Mouse (Mus musculus): Measurements from ENCODE around the gene Kcna7.

The Kcna7 gene

DNA sequence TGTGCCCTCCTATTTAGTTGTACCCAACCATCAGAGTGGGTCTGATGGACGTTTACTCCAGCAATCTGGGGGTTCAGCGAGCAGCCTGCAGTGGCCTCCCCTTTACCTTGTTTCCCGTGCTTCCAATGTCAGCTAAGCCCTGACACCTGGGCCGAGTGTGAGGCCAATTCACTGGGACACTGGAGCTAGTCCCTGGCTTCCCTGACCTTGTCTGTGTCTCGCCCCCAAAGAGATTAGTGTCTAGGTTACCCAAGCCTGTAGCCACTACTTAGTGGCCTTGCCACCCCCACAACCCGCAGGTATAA lies 15.1 kb downstream of the Kcna7 start, which contains the start of gene Lhb:
Gene Lhb, plus strand, starts transcription at position 206 of the 305 bp plus-strand sequence.
- no peak for DNase-seq (ENCODE audit: low spot score)

DNA sequence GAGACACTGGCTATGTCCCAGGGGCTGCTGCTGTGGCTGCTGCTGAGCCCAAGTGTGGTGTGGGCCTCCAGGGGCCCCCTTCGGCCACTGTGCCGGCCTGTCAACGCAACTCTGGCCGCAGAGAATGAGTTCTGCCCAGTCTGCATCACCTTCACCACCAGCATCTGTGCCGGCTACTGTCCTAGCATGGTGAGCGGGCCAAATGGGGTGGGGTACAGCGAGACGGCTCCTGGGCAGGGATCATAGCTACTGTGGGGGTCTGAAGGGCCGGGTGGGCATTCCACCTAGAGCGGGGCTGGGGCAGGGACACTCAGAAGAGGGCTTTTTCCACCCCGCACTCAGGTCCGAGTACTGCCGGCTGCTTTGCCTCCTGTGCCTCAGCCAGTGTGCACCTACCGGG lies 15.7 kb downstream of the Kcna7 start:
- no peak for DNase-seq (ENCODE audit: low spot score)

DNA sequence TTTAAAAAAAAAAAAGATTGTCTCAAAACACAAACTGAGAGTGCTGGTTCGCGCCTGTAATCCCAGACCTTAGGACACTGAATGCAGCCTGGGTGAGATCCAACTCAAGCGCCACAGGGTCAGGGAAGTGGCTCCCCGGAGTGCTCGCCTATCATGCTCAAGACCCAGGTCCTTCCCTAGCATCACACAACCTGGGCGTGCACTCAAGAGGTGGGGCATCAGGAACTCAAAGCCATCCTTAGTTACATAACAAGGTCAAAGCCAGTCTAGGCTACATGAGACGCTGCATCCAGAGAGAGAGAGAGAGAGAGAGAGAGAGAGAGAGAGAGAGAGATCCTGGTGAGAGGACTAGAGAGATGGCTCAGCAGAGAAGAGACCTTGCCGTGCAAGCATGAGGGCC lies 21.1 kb downstream of the Kcna7 start:
- no peak for DNase-seq (ENCODE audit: low spot score)

- DNase-seq (ENCODE audit: low spot score): no peak
These were observed 28.4 kb downstream of the Kcna7 start for GRCm38 (mm10) chr7:45433835-45434202.

- DNase-seq (ENCODE audit: low spot score): peak; percentile 100
These were observed 29.0 kb downstream of the Kcna7 start, which contains the start of gene Gys1 for GRCm38 (mm10) chr7:45434203-45435015. Gene Gys1 (plus strand): TSS chr7:45434844.

DNA sequence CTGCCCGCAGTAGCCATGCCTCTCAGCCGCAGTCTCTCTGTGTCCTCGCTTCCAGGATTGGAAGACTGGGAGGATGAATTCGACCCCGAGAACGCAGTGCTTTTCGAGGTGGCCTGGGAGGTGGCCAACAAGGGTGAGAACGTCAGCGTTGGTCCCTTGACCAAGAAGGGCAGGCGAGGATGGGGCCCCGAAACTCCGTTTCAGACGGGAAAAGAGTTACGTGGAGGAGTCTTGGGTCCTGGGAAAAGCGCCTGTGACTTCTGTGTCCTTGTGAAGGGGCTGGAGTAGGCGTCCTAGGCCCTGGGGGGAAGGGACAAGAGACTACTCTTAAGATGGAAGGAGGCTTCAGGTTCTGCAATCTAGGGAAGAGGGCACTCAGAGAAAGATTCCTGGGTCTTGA lies 29.6 kb downstream of the Kcna7 start:
- no peak for DNase-seq (ENCODE audit: low spot score)

- DNase-seq (ENCODE audit: low spot score): no peak
These were observed 31.0 kb downstream of the Kcna7 start for GRCm38 (mm10) chr7:45436444-45436843.

- DNase-seq (ENCODE audit: low spot score): no peak
These were observed 31.6 kb downstream of the Kcna7 start for GRCm38 (mm10) chr7:45437046-45437445.

GRCm38 (mm10) chr7:45437521-45438276 lies 32.2 kb downstream of the Kcna7 start, which contains the start of gene Ruvbl2:
Gene Ruvbl2 (minus strand): TSS chr7:45438096.
- no peak for DNase-seq (ENCODE audit: low spot score)

DNA sequence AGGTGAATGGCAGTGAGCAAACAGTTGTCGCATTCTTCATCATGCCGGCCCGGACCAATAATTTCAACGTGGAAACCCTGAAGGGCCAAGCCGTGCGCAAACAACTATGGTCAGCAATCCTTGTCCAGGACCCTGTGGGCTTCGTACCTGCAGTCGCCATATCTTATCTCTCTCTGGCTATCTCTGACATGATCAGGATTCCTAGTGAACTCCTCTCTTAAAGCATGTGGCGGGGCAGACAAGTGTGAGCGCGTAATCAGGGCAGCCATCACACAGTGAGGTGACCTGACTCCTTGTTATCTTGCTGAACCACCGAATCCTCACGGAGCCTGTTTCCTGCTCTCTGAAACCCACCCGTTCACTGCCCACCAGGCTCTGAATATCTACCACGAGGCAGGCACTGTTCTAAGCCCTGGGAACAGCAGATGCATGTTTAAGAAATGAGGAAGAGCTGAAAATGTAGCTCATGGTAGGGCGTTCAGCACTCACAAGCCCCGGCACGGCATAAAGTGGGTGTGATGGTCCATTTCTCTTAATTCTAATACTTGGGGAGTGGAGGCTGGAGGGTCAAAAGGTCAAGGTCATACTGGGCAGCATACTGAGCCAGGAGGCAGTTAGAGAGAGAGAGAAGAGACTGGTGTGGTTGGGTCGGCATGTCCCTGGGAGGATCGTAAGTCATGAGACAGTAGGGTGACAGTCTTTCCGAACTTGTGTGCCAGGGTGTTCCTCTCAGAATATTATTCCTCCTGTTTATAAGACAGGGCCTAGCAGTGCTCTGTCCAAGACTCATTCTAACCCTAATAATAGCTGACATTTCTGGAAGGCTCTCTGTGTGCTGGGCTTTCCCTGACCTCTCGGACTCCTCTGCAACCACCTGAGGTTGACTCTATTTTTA lies 38.3 kb downstream of the Kcna7 start:
- no peak for DNase-seq (ENCODE audit: low spot score)

GRCm38 (mm10) chr7:45446589-45446988 lies 41.1 kb downstream of the Kcna7 start:
- no peak for DNase-seq (ENCODE audit: low spot score)

DNA sequence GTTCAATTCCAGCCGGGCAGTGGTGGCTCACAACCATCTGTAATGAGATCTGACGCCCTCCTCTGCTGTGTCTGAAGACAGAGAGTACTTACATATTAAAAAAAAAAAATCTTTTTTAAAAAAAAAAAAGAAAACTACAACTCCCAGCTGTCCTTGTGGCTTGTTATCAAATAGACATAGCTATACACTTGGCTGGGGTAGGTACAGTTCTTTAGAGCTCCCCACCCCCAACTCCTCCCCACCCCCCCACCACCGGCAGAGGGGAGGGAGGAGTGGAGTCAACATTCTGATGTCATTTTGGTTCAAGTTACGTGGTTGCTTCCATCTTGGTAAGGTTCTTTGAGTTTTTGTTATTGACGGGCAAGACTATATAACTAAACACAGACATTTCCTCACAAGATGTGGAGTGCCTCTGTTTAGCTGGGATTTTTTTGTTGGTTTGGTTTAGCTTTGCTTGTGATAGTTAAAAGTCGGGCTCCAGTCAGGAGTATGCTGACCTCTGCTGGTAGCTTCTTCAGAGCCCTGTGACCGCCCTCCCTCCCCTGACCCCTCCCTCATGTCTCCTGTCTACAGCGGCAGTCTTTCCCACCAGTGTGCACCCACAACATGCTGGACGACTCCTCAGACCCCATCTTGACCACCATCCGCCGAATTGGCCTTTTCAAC lies 42.0 kb downstream of the Kcna7 start:
- DNase-seq (ENCODE audit: low spot score): no peak

DNA sequence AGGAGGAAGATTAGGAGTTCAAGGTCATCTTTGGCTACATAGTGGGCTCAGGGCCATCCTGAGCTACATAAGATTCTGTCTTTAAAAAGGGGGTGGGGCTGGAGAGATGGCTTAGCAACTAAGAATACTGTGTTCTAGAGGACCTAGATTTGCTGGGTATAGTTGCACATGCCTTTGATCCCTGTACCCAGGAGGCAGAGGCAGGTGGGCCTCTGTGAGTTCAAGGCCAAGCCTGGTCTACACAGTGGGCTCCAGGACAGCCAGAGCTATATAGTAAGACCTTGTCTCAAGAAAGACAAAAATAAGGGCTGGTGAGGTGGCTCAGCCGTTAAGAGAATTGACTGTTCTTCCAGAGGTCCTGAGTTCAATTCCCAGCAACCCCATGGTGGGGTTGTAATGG lies 44.5 kb downstream of the Kcna7 start:
- no peak for DNase-seq (ENCODE audit: low spot score)

- DNase-seq (ENCODE audit: low spot score): peak; percentile 83
These were observed 46.0 kb downstream of the Kcna7 start for GRCm38 (mm10) chr7:45451344-45451982.

DNA sequence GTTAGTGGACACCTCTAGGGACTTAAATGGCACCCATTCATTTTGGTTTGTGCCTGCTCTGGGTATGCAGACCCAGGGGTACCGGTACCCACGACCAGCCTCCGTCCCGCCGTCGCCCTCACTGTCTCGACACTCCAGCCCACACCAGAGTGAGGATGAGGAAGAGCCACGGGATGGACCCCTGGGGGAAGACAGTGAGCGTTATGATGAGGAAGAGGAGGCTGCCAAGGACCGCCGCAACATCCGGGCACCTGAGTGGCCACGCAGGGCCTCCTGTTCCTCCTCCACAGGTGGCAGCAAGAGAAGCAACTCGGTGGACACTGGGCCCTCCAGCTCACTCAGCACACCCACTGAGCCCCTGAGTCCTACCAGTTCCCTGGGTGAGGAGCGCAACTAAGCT lies 49.5 kb downstream of the Kcna7 start:
- no peak for DNase-seq (ENCODE audit: low spot score)

- DNase-seq (ENCODE audit: low spot score): no peak
These were observed 50.7 kb downstream of the Kcna7 start for GRCm38 (mm10) chr7:45455932-45456696.

DNA sequence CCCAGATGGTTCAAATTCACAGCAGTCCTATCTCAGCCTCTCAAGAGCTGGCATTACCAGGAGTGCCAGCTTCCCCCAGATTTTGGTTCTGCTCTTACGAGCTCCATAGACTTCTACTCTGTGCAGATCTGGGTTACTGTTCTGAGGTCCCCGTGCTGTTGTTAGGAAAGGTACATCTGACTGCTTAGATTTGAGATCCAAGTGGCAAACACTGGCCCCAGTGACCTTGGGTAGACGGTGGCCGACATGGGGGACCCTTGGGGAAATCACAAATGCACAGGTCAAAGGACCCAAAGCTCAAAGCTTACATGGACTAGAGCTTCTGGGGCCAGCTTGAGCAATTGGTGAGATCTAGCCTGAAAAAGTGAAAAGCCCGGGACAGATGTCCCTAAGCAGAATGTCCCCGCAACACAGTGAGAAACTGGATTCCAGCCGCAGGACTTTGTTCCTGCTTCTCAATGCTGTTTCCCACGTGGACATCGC lies 51.3 kb downstream of the Kcna7 start:
- DNase-seq (ENCODE audit: low spot score): no peak

- DNase-seq (ENCODE audit: low spot score): no peak
These were observed 52.0 kb downstream of the Kcna7 start for GRCm38 (mm10) chr7:45457204-45458060.
